Mouse (Mus musculus) hindbrain, embryonic 15.5 days (tissue): ENCODE results near the gene Hist2h4. TPM values are rescaled to one million over a fixed set of nuclear protein-coding genes. Genes with fewer than 3 reads are reported as not detected.
A peak's percentile ranks its signal among the peaks of the same experiment; 100 is the strongest.

Experiments used
- ATAC-seq: fragments of 200-750 bp; cut with Nextera tagmentation; 2 replicates; pipeline ENCODE4 v1.8.0; 2017; ENCODE audit warnings: low read depth, moderate number of reproducible peaks, moderate TSS enrichment; ENCODE audit not compliant: low FRiP score
- H3K27ac ChIP-seq: fragments of 300-500 bp; sonication (generic); replicated peaks from 2 replicates; pipeline ENCODE4 v1.5.1; 2015; ENCODE audit warnings: mild to moderate bottlenecking, inconsistent platforms
- H3K27me3 ChIP-seq: fragments of 300-500 bp; sonication (generic); 2 replicates; pipeline ENCODE4 v1.6.1; 2015; ENCODE audit warnings: control low read depth, inconsistent platforms
- H3K36me3 ChIP-seq: fragments of 300-500 bp; sonication (generic); 2 replicates; pipeline ENCODE4 v1.6.1; 2015; ENCODE audit warnings: control low read depth, inconsistent platforms
- H3K4me1 ChIP-seq: fragments of 300-500 bp; sonication (generic); replicated peaks from 2 replicates; pipeline ENCODE4 v1.6.1; 2015; ENCODE audit warnings: control low read depth, inconsistent platforms
- H3K4me2 ChIP-seq: fragments of 300-500 bp; sonication (generic); 2 replicates; pipeline ENCODE4 v1.6.1; 2015; ENCODE audit warnings: moderate library complexity, mild to moderate bottlenecking, inconsistent platforms
- H3K4me3 ChIP-seq: fragments of 300-500 bp; sonication (generic); 2 replicates; pipeline ENCODE4 v1.5.1; 2015; ENCODE audit warnings: mild to moderate bottlenecking, inconsistent platforms
- H3K9ac ChIP-seq: fragments of 300-500 bp; sonication (generic); 2 replicates; pipeline ENCODE4 v1.6.1; 2015; ENCODE audit warnings: inconsistent platforms
- H3K9me3 ChIP-seq: fragments of 300-500 bp; sonication (generic); 2 replicates; pipeline ENCODE4 v1.6.1; 2016; ENCODE audit warnings: control low read depth, inconsistent platforms
- WGBS: fragments of 180-500 bp; shearing (Covaris S2); methylation state at CpG from one replicate; pipeline ENCODE4 v1.1.7; 2015; 5-methylcytosine and 5-hydroxymethylcytosine counted together
- polyA plus RNA-seq: library from polyadenylated mRNA; unstranded; fragments of >200 nt; fragmentation: Nextera tagmentation; extraction: Ambion mirVana; gene quantifications from 2 replicates; pipeline ENCODE4 v1.2.1, GENCODE M21; 2015

The Hist2h4 gene
- polyA plus RNA-seq, 1 experiment from 2014 or later: 4.5 TPM

- Histone ChIP-seq H3K27me3 (no peaks in the 10 kb centered on the region), H3K4me3 (no peak overlapping the region), H3K27ac (peak overlapping the region; percentile 87; the same call in 1 of the 2 replicates), H3K4me1 (peaks cover 27% of the 10 kb centered on the region), H3K4me2 (peak overlapping the region; percentile 75), H3K36me3 (no peaks in the 10 kb centered on the region), H3K9ac (0 out of 2 replicates have a peak overlapping the region, but pooled peaks have one; percentile 7), H3K9me3 (no peaks in the 10 kb centered on the region)
- ATAC-seq: no peak
- 77% methylated on average over 4 of the region's 4 CpGs for WGBS
Observed at GRCm38 (mm10) chr3:96267541-96267940, 4.4 kb upstream of the Hist2h4 start.

GRCm38 (mm10) chr3:96266132-96266710, 3.1 kb upstream of the Hist2h4 start:
- Histone ChIP-seq H3K9me3 (no peaks in the 10 kb centered on the region), H3K4me3 (no peak overlapping the region), H3K27ac (no peak overlapping the region), H3K4me2 (no peak overlapping the region), H3K36me3 (no peaks in the 10 kb centered on the region), H3K4me1 (peaks cover 40% of the 10 kb centered on the region), H3K27me3 (no peaks in the 10 kb centered on the region), H3K9ac (no peak overlapping the region)
- no peak for ATAC-seq
- WGBS: 92% methylated on average over 8 of the region's 8 CpGs

- H3K4me1 ChIP-seq: peaks cover 39% of the 10 kb centered on the region
- H3K4me2 ChIP-seq: peak overlapping the region; percentile 72
- H3K27me3 ChIP-seq: no peaks in the 10 kb centered on the region
- H3K9ac ChIP-seq: 0 out of 2 replicates have a peak overlapping the region, but pooled peaks have one; percentile 50
- no peaks in the 10 kb centered on the region for H3K36me3 ChIP-seq
- H3K4me3 ChIP-seq: peak overlapping the region; percentile 62; the same call in 1 of the 2 replicates
- no peak for ATAC-seq
- H3K9me3 ChIP-seq: no peaks in the 10 kb centered on the region
- H3K27ac ChIP-seq: peak overlapping the region; percentile 98
- 66% methylated on average over 7 of the region's 7 CpGs for WGBS
Observed at GRCm38 (mm10) chr3:96264404-96264949, 1.4 kb upstream of the Hist2h4 start.

- peak; percentile 11; the same call in 1 of the 2 replicates for ATAC-seq
- peaks cover 35% of the 10 kb centered on the region for H3K4me1 ChIP-seq
Observed at GRCm38 (mm10) chr3:96263558-96264403, 670 bp upstream of the Hist2h4 start.

DNA sequence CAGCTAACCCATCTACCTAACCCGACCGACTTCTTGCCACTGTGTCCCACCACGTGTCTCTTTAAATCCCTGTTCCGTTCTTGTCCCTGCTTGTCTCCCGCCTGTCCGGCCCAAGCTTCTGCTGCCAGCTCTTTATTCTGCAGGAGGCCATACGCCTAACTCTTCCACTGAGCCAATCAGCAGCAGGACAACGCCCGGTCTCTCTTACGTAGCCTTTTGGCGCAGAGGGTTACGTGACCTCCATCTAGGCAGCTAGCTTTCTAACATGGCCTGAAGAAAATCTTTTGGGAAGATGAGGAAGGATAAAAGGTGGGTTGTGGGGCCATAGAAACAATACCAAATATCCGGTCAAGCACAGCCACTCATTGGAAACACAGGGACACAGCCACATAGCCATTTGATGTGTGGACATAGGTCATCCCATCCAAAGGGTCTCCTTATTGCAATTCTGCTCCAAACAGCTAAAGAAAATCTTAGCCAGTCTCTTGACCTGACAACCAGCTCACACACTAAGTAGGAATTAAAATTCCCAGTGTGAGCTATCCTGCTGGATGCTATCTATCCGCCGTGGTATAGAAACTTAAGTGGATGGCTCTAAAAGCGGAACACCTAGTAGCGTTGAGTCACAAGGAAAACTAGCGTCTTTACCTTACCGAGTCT, 765 bp downstream of the Hist2h4 start:
- WGBS: under 1% methylated on average over 19 of the region's 19 CpGs
- Histone ChIP-seq H3K36me3 (no peaks in the 10 kb centered on the region), H3K4me1 (peaks cover 25% of the 10 kb centered on the region), H3K27ac (peak overlapping the region; percentile 98), H3K9me3 (no peaks in the 10 kb centered on the region), H3K9ac (peak overlapping the region; percentile 66), H3K4me2 (peak overlapping the region; percentile 72), H3K27me3 (no peaks in the 10 kb centered on the region), H3K4me3 (peak overlapping the region; percentile 62)
- ATAC-seq: peak; percentile 85

More at GRCm38 (mm10) chr3:96263558-96264403, 670 bp upstream of the Hist2h4 start:
- no peaks in the 10 kb centered on the region for H3K9me3 ChIP-seq
- WGBS: 2% methylated on average over 27 of the region's 27 CpGs
- H3K27me3 ChIP-seq: no peaks in the 10 kb centered on the region
- peak overlapping the region; percentile 62 for H3K4me3 ChIP-seq
- no peaks in the 10 kb centered on the region for H3K36me3 ChIP-seq
- H3K4me2 ChIP-seq: peak overlapping the region; percentile 72
- H3K27ac ChIP-seq: peak overlapping the region; percentile 98
- peak overlapping the region; percentile 50 for H3K9ac ChIP-seq

- peak overlapping the region; percentile 62 for H3K4me3 ChIP-seq
- H3K27ac ChIP-seq: peak overlapping the region; percentile 98
- peak overlapping the region; percentile 66 for H3K9ac ChIP-seq
- no peaks in the 10 kb centered on the region for H3K9me3 ChIP-seq
- 54% methylated on average over 3 of the region's 3 CpGs for WGBS
- ATAC-seq: no peak
- H3K36me3 ChIP-seq: no peaks in the 10 kb centered on the region
- H3K4me2 ChIP-seq: peak overlapping the region; percentile 72
- peaks cover 25% of the 10 kb centered on the region for H3K4me1 ChIP-seq
- no peaks in the 10 kb centered on the region for H3K27me3 ChIP-seq
Observed at GRCm38 (mm10) chr3:96261623-96262022, 1.5 kb downstream of the Hist2h4 start.

GRCm38 (mm10) chr3:96260220-96260619, 2.9 kb downstream of the Hist2h4 start:
- WGBS: 93% methylated on average over 5 of the region's 5 CpGs

GRCm38 (mm10) chr3:96257190-96257589, 5.9 kb downstream of the Hist2h4 start:
- Histone ChIP-seq H3K9me3 (no peaks in the 10 kb centered on the region), H3K27ac (no peak overlapping the region), H3K9ac (no peak overlapping the region), H3K4me1 (peaks cover 12% of the 10 kb centered on the region), H3K4me3 (no peak overlapping the region), H3K27me3 (no peaks in the 10 kb centered on the region), H3K4me2 (no peak overlapping the region), H3K36me3 (no peaks in the 10 kb centered on the region)
- WGBS: 86% methylated on average over 3 of the region's 3 CpGs
- ATAC-seq: no peak

More at GRCm38 (mm10) chr3:96260220-96260619, 2.9 kb downstream of the Hist2h4 start:
- Histone ChIP-seq H3K9me3 (no peaks in the 10 kb centered on the region), H3K36me3 (no peaks in the 10 kb centered on the region), H3K27ac (no peak overlapping the region), H3K9ac (no peak overlapping the region), H3K27me3 (no peaks in the 10 kb centered on the region), H3K4me3 (no peak overlapping the region), H3K4me2 (no peak overlapping the region), H3K4me1 (peaks cover 25% of the 10 kb centered on the region)
- ATAC-seq: no peak

- Histone ChIP-seq H3K4me3 (no peak overlapping the region), H3K27me3 (no peaks in the 10 kb centered on the region), H3K4me2 (no peak overlapping the region), H3K9me3 (no peaks in the 10 kb centered on the region), H3K4me1 (peaks cover 2% of the 10 kb centered on the region; the same call in 1 of the 2 replicates), H3K27ac (no peak overlapping the region), H3K9ac (no peak overlapping the region), H3K36me3 (no peaks in the 10 kb centered on the region)
- WGBS: 87% methylated on average over 5 of the region's 5 CpGs
- no peak for ATAC-seq
Observed at GRCm38 (mm10) chr3:96255926-96256593, 7.1 kb downstream of the Hist2h4 start.

GRCm38 (mm10) chr3:96254683-96255355, 8.3 kb downstream of the Hist2h4 start:
- H3K36me3 ChIP-seq: no peaks in the 10 kb centered on the region
- ATAC-seq: peak; percentile 30; the same call in 1 of the 2 replicates
- WGBS: 51% methylated on average over 10 of the region's 10 CpGs
- H3K4me1 ChIP-seq: no peaks in the 10 kb centered on the region
- no peak overlapping the region for H3K4me3 ChIP-seq
- no peak overlapping the region for H3K4me2 ChIP-seq
- H3K27ac ChIP-seq: no peak overlapping the region
- H3K27me3 ChIP-seq: no peaks in the 10 kb centered on the region
- H3K9ac ChIP-seq: no peak overlapping the region
- no peaks in the 10 kb centered on the region for H3K9me3 ChIP-seq

GRCm38 (mm10) chr3:96251787-96252186, 11.3 kb downstream of the Hist2h4 start:
- no peak overlapping the region for H3K4me2 ChIP-seq
- H3K4me1 ChIP-seq: peaks cover 8% of the 10 kb centered on the region
- no peaks in the 10 kb centered on the region for H3K9me3 ChIP-seq
- no peak overlapping the region for H3K9ac ChIP-seq
- H3K36me3 ChIP-seq: no peaks in the 10 kb centered on the region
- H3K4me3 ChIP-seq: no peak overlapping the region
- ATAC-seq: no peak
- no peak overlapping the region for H3K27ac ChIP-seq
- WGBS: 91% methylated on average over 3 of the region's 3 CpGs
- no peaks in the 10 kb centered on the region for H3K27me3 ChIP-seq
